Mouse (Mus musculus) brown adipose tissue, adult 24 weeks (tissue): Measurements from ENCODE around the gene Olfr1231. TPM values are rescaled to one million over a fixed set of nuclear protein-coding genes. Genes with fewer than 3 reads are reported as not detected.

ENCODE experiments used
- H3K27ac ChIP-seq: fragments of 200-500 bp; replicated peaks from 2 replicates; pipeline ENCODE4 v1.5.1; 2012; ENCODE audit warnings: low read depth, mild to moderate bottlenecking, low read length
- H3K4me1 ChIP-seq: fragments of 200-500 bp; 2 replicates; pipeline ENCODE4 v1.6.1; 2012; ENCODE audit warnings: low read length, mixed read lengths; ENCODE audit not compliant: control insufficient read depth, insufficient read depth, insufficient read length
- H3K4me3 ChIP-seq: fragments of 200-500 bp; 2 replicates; pipeline ENCODE4 v1.5.1; 2012; ENCODE audit warnings: low read depth, mild to moderate bottlenecking, low read length, moderate library complexity; ENCODE audit not compliant: insufficient read depth
- polyA plus RNA-seq: library from polyadenylated mRNA; stranded (reverse); fragments of >200 nt; gene quantifications from 2 replicates; pipeline ENCODE4 v1.2.4, GENCODE M21; 2012; ENCODE audit not compliant: missing spikeins, insufficient read depth, insufficient read length

Olfr1231 gene
- polyA plus RNA-seq: not detected in 2 replicates

DNA sequence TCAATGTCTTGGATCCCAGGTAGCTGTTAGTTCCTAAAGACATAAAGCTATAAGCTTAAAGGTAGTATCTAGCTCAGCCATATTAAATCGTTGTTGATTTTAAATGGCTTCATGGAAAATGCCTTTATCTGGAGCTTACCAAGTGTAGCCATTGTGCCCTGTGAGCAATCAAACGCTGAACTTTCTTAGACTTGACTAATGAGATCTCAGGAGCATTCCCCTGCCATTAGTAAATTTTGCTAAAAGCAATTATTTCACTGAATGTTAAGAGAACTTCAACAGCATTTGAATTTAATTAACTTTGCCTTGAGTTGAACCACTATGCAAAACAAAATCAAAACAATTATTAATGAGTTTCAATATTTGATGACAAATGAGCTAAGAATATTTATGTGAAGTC lies at the start of gene Olfr1231:
TSS of gene Olfr1231 (minus strand) at position 101 of the 400 bp plus-strand sequence.
- Histone ChIP-seq H3K4me3 (no peak within 1 kb of the TSS), H3K27ac (no peak within 1 kb of the TSS), H3K4me1 (no peaks in the 10 kb centered on the region)

DNA sequence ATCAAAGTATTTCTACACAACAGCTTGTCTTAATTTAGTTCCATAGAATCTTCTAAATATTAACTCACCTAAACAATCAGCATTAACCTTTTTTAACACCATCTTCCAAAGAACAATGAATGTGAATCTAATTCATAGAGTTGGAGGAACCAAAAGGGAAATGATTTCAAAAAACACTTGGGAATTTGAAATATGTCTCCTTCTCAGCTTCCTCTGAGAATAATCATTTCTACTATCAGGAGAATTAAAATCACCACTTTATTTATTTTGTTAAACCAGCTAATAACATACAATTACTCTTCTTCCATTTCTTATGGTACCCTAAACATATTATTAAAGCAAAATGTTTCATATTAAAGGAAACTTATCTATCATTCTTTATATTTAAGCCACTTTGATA lies 35.4 kb upstream of the Olfr1231 start, which contains the start of gene Olfr1233:
TSS of gene Olfr1233 (minus strand) at position 101 of the 400 bp plus-strand sequence.
- no peak within 1 kb of the TSS for H3K4me3 ChIP-seq
- no peak within 1 kb of the TSS for H3K27ac ChIP-seq
- H3K4me1 ChIP-seq: no peaks in the 10 kb centered on the region

DNA sequence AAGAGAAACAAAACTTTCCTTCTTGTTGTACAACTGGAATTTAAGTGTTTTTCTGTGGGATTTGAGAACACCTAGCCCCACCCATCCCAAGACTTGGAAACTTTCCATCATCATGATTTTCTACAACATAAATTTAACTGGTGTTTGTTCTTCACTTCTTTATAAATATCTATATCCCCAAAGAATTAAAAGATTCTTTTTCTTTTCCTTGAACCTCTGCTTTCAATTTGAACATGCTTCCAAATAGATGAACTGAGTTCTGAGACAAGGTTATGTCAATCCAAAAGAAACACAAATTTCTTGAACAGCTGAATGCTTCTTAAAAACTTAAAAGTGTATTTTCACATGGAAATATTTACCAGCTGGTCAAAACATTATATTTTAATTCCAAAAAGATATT lies 22.7 kb upstream of the Olfr1231 start, which contains the start of gene Olfr1232:
TSS of gene Olfr1232 (minus strand) at position 101 of the 400 bp plus-strand sequence.
- no peak within 1 kb of the TSS for H3K4me3 ChIP-seq
- H3K4me1 ChIP-seq: no peaks in the 10 kb centered on the region
- no peak within 1 kb of the TSS for H3K27ac ChIP-seq

DNA sequence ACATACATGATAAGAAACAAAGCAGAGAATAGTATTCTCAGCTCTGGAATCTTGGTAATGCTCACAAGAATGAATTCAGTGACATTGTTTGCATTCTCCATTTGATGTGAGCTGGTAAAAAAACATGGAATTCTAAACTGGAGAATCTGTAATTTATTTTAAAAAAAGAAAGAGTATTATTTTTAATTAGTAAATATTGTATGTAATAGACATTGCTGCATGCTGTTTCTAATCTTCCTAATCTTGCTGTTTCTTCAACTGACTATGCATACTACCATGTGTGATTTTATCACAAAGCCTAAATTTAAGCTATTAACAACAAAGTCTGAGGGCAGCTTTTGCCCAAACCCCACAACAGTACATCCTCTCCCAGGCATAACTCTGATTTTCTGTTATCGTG lies 9.7 kb downstream of the Olfr1231 start, which contains the start of gene Olfr1230:
TSS of gene Olfr1230 (minus strand) at position 101 of the 400 bp plus-strand sequence.
- Histone ChIP-seq H3K27ac (no peak within 1 kb of the TSS), H3K4me3 (no peak within 1 kb of the TSS), H3K4me1 (no peaks in the 10 kb centered on the region)

DNA sequence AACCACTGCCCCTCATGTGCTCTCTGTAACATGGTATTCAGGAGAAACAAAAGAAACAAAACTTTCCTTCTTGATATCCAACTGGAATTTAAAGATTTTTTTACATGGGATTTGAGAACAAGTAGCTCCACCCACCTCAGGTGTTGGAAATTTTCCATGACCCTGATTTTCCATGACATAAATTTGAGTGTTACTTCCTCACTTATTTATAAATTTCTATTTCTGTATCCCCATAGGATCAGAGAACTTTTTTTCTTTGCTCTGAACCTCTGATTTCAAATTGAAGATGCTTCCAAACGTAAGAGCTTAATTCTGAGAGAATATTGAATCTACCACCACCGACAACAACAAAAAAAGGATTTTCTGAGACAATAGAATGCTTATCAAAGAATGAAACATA lies 19.0 kb downstream of the Olfr1231 start, which contains the start of gene Olfr1229:
TSS of gene Olfr1229 (minus strand) at position 101 of the 400 bp plus-strand sequence.
- no peaks in the 10 kb centered on the region for H3K4me1 ChIP-seq
- no peak within 1 kb of the TSS for H3K27ac ChIP-seq
- no peak within 1 kb of the TSS for H3K4me3 ChIP-seq

DNA sequence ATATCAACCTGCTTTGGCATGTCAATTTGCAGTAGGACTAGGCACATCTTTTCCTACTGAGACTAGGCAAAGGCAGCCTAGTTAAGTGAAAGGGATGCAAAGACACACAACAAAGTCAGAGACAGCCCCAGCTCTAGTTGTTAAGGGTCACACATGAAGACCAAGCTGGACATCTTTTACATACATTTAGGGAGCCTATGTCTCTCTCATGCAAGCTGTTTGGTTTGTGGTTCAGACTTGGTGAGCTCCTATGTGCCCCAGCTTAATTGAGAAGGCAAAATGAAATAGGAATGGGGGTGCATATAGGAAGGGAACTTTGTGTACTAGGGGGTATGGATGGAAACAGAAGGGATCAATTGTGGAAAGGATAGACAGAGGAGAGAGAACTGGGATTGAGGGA lies 52.9 kb downstream of the Olfr1231 start, which contains the start of gene Olfr1228:
TSS of gene Olfr1228 (minus strand) at position 101 of the 400 bp plus-strand sequence.
- H3K27ac ChIP-seq: no peak within 1 kb of the TSS
- no peaks in the 10 kb centered on the region for H3K4me1 ChIP-seq
- no peak within 1 kb of the TSS for H3K4me3 ChIP-seq

Other genes with a start within 250 kb of the Olfr1231 start
- not detected in 2 replicates for gene Olfr1218, start 245.9 kb downstream of the Olfr1231 start, polyA plus RNA-seq
- not detected in 2 replicates for gene Olfr1219, start 223.6 kb downstream of the Olfr1231 start, polyA plus RNA-seq
- gene Olfr1220, start 200.2 kb downstream of the Olfr1231 start, polyA plus RNA-seq: not detected in 2 replicates
- not detected in 2 replicates for gene Olfr1221, start 189.8 kb downstream of the Olfr1231 start, polyA plus RNA-seq
- not detected in 2 replicates for gene Olfr1222, start 174.0 kb downstream of the Olfr1231 start, polyA plus RNA-seq
- gene Olfr1223, start 155.5 kb downstream of the Olfr1231 start, polyA plus RNA-seq: not detected in 2 replicates
- gene Olfr1224-ps1, start 143.0 kb downstream of the Olfr1231 start, polyA plus RNA-seq: not detected in 2 replicates
- not detected in 2 replicates for gene Olfr1225, start 132.4 kb downstream of the Olfr1231 start, polyA plus RNA-seq
- gene Olfr1226, start 107.0 kb downstream of the Olfr1231 start, polyA plus RNA-seq: not detected in 2 replicates
- not detected in 2 replicates for gene Olfr1228, start 53.0 kb downstream of the Olfr1231 start, polyA plus RNA-seq
- gene Olfr1229, start 19.1 kb downstream of the Olfr1231 start, polyA plus RNA-seq: not detected in 2 replicates
- not detected in 2 replicates for gene Olfr1230, start 9.8 kb downstream of the Olfr1231 start, polyA plus RNA-seq
- gene Olfr1232, start 22.6 kb upstream of the Olfr1231 start, polyA plus RNA-seq: not detected in 2 replicates
- gene Olfr1233, start 35.3 kb upstream of the Olfr1231 start, polyA plus RNA-seq: not detected in 2 replicates
- gene Olfr1234, start 57.8 kb upstream of the Olfr1231 start, polyA plus RNA-seq: not detected in 2 replicates
- gene Olfr1238, start 102.6 kb upstream of the Olfr1231 start, polyA plus RNA-seq: not detected in 2 replicates
- gene Olfr1239, start 113.3 kb upstream of the Olfr1231 start, polyA plus RNA-seq: not detected in 2 replicates
- gene Olfr1240, start 135.9 kb upstream of the Olfr1231 start, polyA plus RNA-seq: not detected in 2 replicates
- gene Olfr1241, start 180.1 kb upstream of the Olfr1231 start, polyA plus RNA-seq: not detected in 2 replicates
- not detected in 2 replicates for gene Olfr1242, start 191.3 kb upstream of the Olfr1231 start, polyA plus RNA-seq
- not detected in 2 replicates for gene Olfr1243, start 224.4 kb upstream of the Olfr1231 start, polyA plus RNA-seq